Mouse (Mus musculus): ENCODE measurements around the gene Atp6v1e1. TPM values are rescaled to one million over a fixed set of nuclear protein-coding genes. Genes with fewer than 3 reads are reported as not detected.
A peak's percentile ranks its signal among the peaks of the same experiment; 100 is the strongest.
"Not testable (repeated sequence)": the region's sequence is repeated elsewhere in the genome, so short reads cannot be mapped to it uniquely, and the experiment has no call there.

Atp6v1e1 gene
- polyA plus RNA-seq, 1 experiment from 2014 or later, result 125 TPM

DNA sequence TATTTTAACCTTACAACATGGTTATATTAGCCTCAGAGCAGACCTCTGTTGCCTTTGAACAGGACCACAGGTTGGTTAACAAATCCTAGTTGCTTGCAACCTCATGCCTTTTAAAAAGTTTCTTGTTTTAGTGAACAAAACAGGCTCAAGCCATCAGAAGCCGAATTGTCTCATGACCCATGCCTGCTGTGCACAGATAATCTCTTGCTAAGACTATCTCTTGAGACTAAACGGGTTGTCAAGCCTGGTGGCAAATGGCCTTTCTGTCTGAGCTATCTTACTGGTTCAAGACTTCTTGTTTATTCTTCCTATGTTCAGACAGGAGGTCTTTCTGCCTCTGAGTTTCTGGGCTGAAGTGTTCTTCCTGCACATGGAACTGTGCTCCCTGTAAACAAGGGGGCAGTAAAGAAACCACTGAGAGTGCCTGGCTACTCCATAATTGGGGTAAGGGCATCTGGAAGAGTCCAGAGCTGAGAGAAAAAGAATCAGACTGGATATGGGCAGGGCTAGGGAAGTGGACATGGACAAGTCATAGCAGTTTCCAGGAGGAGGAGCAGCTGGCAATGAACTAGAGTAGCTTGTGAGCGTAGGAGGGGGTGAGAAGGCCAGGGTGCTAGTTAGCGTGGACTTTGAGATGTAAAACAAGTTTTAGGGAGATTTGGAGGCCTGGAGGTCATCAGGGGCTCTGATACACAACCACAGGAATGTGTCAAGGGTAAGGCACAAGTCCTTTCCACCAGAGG, 8.4 kb upstream of the Atp6v1e1 start:
- 51% methylated on average over 4 of the region's 4 CpGs for WGBS
- Histone ChIP-seq H3K9ac (replicated peaks; ENCODE audit: low read depth, low read length) (no peak overlapping the region), H3K9me3 (ENCODE audit: control insufficient read depth, low read depth, low read length) (no peaks in the 10 kb centered on the region), H3K4me2 (replicated peaks; ENCODE audit: low read depth, low read length) (no peak overlapping the region), H3K27me3 (ENCODE audit: control insufficient read depth, insufficient read depth, low read length) (no peaks in the 10 kb centered on the region), H3K27ac (ENCODE audit: low read length) (no peak overlapping the region), H3K36me3 (ENCODE audit: control insufficient read depth, insufficient read depth, low read length) (no peaks in the 10 kb centered on the region), H3K4me1 (ENCODE audit: control insufficient read depth, insufficient read depth, low read length) (no peaks in the 10 kb centered on the region), H3K4me3 (ENCODE audit: low read depth, low read length) (no peak overlapping the region)
- no peak for ATAC-seq (ENCODE audit: insufficient number of reproducible peaks, insufficient read depth, low FRiP score, low read depth)

- Histone ChIP-seq H3K27ac (ENCODE audit: low read length) (no peak overlapping the region), H3K36me3 (ENCODE audit: control insufficient read depth, insufficient read depth, low read length) (no peaks in the 10 kb centered on the region), H3K4me2 (replicated peaks; ENCODE audit: low read depth, low read length) (no peak overlapping the region), H3K27me3 (ENCODE audit: control insufficient read depth, insufficient read depth, low read length) (no peaks in the 10 kb centered on the region), H3K9me3 (ENCODE audit: control insufficient read depth, low read depth, low read length) (no peaks in the 10 kb centered on the region), H3K9ac (replicated peaks; ENCODE audit: low read depth, low read length) (no peak overlapping the region), H3K4me1 (ENCODE audit: control insufficient read depth, insufficient read depth, low read length) (no peaks in the 10 kb centered on the region), H3K4me3 (ENCODE audit: low read depth, low read length) (no peak overlapping the region)
- 70% methylated on average over 1 of the region's 1 CpGs for WGBS
- no peak for ATAC-seq (ENCODE audit: insufficient number of reproducible peaks, insufficient read depth, low FRiP score, low read depth)
Observed at GRCm38 (mm10) chr6:120830056-120830455, 7.5 kb upstream of the Atp6v1e1 start.

DNA sequence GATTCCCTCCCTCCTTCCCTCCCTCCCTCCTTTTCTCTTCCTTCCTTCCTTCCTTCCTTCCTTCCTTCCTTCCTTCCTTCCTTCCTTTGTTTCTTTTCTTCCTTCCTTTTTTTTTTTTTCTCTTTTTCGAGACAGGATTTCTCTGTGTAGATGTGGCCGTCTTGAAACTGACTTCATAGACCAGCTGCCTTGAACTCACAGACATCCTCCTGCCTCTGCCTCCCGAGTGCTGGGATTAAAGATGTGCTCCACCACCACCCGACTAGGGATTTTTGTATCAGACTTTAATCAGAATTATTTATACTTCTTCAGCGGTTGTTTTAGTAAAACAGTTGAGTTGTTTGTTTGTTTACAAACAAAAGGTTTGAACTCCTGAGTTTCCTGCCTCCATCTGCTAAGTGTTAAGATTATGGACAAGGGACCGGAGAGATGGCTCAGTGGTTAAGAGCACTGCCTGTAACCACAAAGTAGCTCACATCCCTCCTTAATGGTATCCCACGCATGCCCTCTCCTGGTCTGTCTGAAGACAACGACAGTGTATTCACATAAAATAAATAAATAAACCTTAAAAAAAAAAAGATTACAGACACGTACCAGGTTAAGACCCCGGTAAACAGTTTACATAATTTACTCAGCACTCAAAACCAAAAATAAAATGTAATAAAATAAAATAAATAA, 483 bp upstream of the Atp6v1e1 start:
- no peaks in the 10 kb centered on the region for H3K9me3 ChIP-seq (ENCODE audit: control insufficient read depth, low read depth, low read length)
- no peak for ATAC-seq (ENCODE audit: insufficient number of reproducible peaks, insufficient read depth, low FRiP score, low read depth)
- no peaks in the 10 kb centered on the region for H3K27me3 ChIP-seq (ENCODE audit: control insufficient read depth, insufficient read depth, low read length)
- peaks cover 7% of the 10 kb centered on the region; the same call in 1 of the 2 replicates for H3K36me3 ChIP-seq (ENCODE audit: control insufficient read depth, insufficient read depth, low read length)
- H3K4me2 ChIP-seq (replicated peaks; ENCODE audit: low read depth, low read length), result 0 out of 2 replicates have a peak overlapping the region, but pooled peaks have one; percentile 29
- H3K4me1 ChIP-seq (ENCODE audit: control insufficient read depth, insufficient read depth, low read length), result peaks cover 7% of the 10 kb centered on the region; the same call in 1 of the 2 replicates
- H3K27ac ChIP-seq (ENCODE audit: low read length), result peak overlapping the region; percentile 21; the same call in 1 of the 2 replicates
- 67% methylated on average over 10 of the region's 10 CpGs for WGBS
- H3K9ac ChIP-seq (replicated peaks; ENCODE audit: low read depth, low read length), result no peak overlapping the region
- H3K4me3 ChIP-seq (ENCODE audit: low read depth, low read length), result peak overlapping the region; percentile 91

DNA sequence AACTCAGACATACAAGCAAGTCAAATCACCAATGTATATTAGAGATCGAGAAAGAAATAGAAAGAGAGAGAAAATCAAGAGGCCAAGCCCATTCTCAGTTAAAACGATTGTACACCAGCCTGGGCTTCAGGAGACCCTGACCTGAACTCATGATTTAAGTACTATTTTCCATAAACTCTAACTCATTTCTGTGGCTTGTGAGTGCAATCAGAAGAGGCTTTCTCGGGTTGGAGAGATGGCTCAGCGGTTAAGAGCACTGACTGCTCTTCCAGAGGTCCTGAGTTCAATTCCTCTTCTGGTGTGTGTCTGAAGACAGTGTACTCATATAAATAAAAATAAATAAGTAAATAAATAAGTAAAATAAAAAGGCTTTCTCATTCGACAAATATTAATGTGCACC, 878 bp downstream of the Atp6v1e1 start:
- Histone ChIP-seq H3K36me3 (ENCODE audit: control insufficient read depth, insufficient read depth, low read length) (peaks cover 16% of the 10 kb centered on the region), H3K27me3 (ENCODE audit: control insufficient read depth, insufficient read depth, low read length) (no peaks in the 10 kb centered on the region), H3K9ac (replicated peaks; ENCODE audit: low read depth, low read length) (peak overlapping the region; percentile 54), H3K4me3 (ENCODE audit: low read depth, low read length) (peak overlapping the region; percentile 91), H3K4me2 (replicated peaks; ENCODE audit: low read depth, low read length) (peak overlapping the region; percentile 63), H3K27ac (ENCODE audit: low read length) (peak overlapping the region; percentile 90; the same call in 1 of the 2 replicates), H3K9me3 (ENCODE audit: control insufficient read depth, low read depth, low read length) (no peaks in the 10 kb centered on the region), H3K4me1 (ENCODE audit: control insufficient read depth, insufficient read depth, low read length) (peaks cover 7% of the 10 kb centered on the region; the same call in 1 of the 2 replicates)
- ATAC-seq (ENCODE audit: insufficient number of reproducible peaks, insufficient read depth, low FRiP score, low read depth), result no peak
- WGBS, result 47% methylated on average over 5 of the region's 5 CpGs

DNA sequence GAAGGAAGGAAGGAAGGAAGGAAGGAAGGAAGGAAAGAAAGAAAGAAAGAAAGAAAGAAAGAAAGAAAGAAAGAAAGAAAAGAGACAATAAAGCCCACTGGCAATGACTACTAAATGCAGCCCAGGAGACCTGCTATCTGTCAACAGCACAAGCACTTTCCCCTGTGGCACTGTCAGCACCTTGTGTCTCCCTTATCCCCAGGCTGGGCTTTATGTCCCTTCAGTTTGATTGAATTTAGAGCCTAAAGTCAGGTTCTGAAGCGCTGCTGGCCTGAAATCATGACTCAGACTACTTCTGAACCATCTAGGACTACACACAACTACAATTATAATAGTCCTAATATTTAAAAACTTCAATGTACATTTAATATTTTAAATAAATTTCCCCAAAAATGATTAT, 1.7 kb downstream of the Atp6v1e1 start:
- H3K36me3 ChIP-seq (ENCODE audit: control insufficient read depth, insufficient read depth, low read length), result peaks cover 16% of the 10 kb centered on the region
- 86% methylated on average over 1 of the region's 1 CpGs for WGBS
- no peak overlapping the region; the same call in 1 of the 2 replicates for H3K4me3 ChIP-seq (ENCODE audit: low read depth, low read length)
- no peak for ATAC-seq (ENCODE audit: insufficient number of reproducible peaks, insufficient read depth, low FRiP score, low read depth)
- H3K9me3 ChIP-seq (ENCODE audit: control insufficient read depth, low read depth, low read length), result no peaks in the 10 kb centered on the region
- H3K27me3 ChIP-seq (ENCODE audit: control insufficient read depth, insufficient read depth, low read length), result no peaks in the 10 kb centered on the region
- no peak overlapping the region for H3K9ac ChIP-seq (replicated peaks; ENCODE audit: low read depth, low read length)
- no peak overlapping the region for H3K27ac ChIP-seq (ENCODE audit: low read length)
- peak overlapping the region; percentile 63; the same call in 1 of the 2 replicates for H3K4me2 ChIP-seq (replicated peaks; ENCODE audit: low read depth, low read length)
- peaks cover 7% of the 10 kb centered on the region; the same call in 1 of the 2 replicates for H3K4me1 ChIP-seq (ENCODE audit: control insufficient read depth, insufficient read depth, low read length)

DNA sequence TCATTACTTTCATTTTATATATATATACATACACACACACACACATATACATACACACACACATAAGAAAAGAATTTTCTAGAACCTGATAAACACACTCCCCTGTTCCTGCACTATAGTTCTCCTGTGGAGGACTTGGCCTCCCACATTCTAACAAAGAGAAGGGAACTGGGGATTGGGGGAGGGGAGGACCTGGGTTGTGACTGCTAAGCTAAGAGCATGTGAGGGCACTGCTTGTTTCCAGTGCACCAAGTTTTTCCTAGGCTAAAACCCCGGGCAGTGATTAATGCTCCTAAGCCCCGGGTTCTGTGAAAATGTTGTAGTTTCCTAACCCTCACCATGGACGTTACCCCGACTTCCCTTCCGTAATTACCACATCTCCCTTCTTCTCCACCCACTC, 2.4 kb downstream of the Atp6v1e1 start:
- H3K27ac ChIP-seq (ENCODE audit: low read length), result no peak overlapping the region
- H3K36me3 ChIP-seq (ENCODE audit: control insufficient read depth, insufficient read depth, low read length), result peaks cover 16% of the 10 kb centered on the region
- H3K27me3 ChIP-seq (ENCODE audit: control insufficient read depth, insufficient read depth, low read length), result no peaks in the 10 kb centered on the region
- H3K9ac ChIP-seq (replicated peaks; ENCODE audit: low read depth, low read length), result no peak overlapping the region
- 80% methylated on average over 5 of the region's 5 CpGs for WGBS
- no peak overlapping the region for H3K4me2 ChIP-seq (replicated peaks; ENCODE audit: low read depth, low read length)
- no peaks in the 10 kb centered on the region for H3K9me3 ChIP-seq (ENCODE audit: control insufficient read depth, low read depth, low read length)
- H3K4me3 ChIP-seq (ENCODE audit: low read depth, low read length), result no peak overlapping the region
- ATAC-seq (ENCODE audit: insufficient number of reproducible peaks, insufficient read depth, low FRiP score, low read depth), result no peak
- H3K4me1 ChIP-seq (ENCODE audit: control insufficient read depth, insufficient read depth, low read length), result peaks cover 7% of the 10 kb centered on the region; the same call in 1 of the 2 replicates

DNA sequence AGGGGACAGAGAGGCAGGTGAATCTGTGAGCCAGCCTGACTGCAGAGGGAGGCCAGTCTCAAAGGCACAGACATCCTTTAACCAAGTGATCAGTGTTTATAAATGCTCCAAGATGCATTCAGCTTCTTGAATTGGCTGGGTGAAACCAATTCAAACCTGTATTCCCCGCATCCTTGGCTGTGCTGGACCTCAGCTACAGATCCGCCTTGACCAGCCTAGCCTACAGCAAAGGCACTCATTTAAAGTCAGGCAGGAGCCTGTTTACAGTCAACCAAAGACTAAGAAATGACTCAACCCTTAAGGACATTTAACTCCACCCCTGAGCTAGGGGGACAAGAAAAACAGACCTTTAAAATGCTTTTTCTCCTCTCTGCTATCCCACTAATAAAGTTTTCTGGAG, 3.3 kb downstream of the Atp6v1e1 start:
- WGBS, result 94% methylated on average over 2 of the region's 2 CpGs
- H3K9me3 ChIP-seq (ENCODE audit: control insufficient read depth, low read depth, low read length), result no peaks in the 10 kb centered on the region
- peaks cover 16% of the 10 kb centered on the region for H3K36me3 ChIP-seq (ENCODE audit: control insufficient read depth, insufficient read depth, low read length)
- H3K27ac ChIP-seq (ENCODE audit: low read length), result no peak overlapping the region
- H3K4me2 ChIP-seq (replicated peaks; ENCODE audit: low read depth, low read length), result no peak overlapping the region
- H3K4me3 ChIP-seq (ENCODE audit: low read depth, low read length), result no peak overlapping the region
- ATAC-seq (ENCODE audit: insufficient number of reproducible peaks, insufficient read depth, low FRiP score, low read depth), result no peak
- H3K27me3 ChIP-seq (ENCODE audit: control insufficient read depth, insufficient read depth, low read length), result no peaks in the 10 kb centered on the region
- H3K9ac ChIP-seq (replicated peaks; ENCODE audit: low read depth, low read length), result no peak overlapping the region
- H3K4me1 ChIP-seq (ENCODE audit: control insufficient read depth, insufficient read depth, low read length), result peaks cover 7% of the 10 kb centered on the region; the same call in 1 of the 2 replicates

DNA sequence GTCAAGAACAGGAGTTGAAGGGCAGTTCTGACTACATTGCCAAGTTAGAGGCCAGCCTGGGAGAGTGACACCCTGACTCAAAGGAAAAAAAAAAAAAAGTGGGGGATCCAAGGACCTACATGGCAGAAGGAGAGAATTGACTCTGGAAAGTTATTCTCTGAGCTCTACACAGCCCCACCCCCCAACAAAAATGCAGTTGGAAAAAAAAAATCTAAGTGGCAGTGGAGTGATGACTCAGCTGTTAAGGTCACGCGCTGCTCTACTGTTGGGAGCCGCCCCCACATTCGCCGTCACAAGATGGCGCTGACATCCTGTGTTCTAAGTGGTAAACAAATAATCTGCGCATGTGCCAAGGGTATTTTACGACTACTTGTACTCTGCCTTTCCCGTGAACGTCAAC, 10.6 kb downstream of the Atp6v1e1 start:
- 96% methylated on average over 7 of the region's 10 CpGs for WGBS
- H3K27ac ChIP-seq (ENCODE audit: low read length); H3K4me1 ChIP-seq (ENCODE audit: control insufficient read depth, insufficient read depth, low read length); H3K27me3 ChIP-seq (ENCODE audit: control insufficient read depth, insufficient read depth, low read length); H3K9me3 ChIP-seq (ENCODE audit: control insufficient read depth, low read depth, low read length); H3K4me3 ChIP-seq (ENCODE audit: low read depth, low read length); H3K9ac ChIP-seq (replicated peaks; ENCODE audit: low read depth, low read length); H3K4me2 ChIP-seq (replicated peaks; ENCODE audit: low read depth, low read length); ATAC-seq (ENCODE audit: insufficient number of reproducible peaks, insufficient read depth, low FRiP score, low read depth): not testable (repeated sequence)
- H3K36me3 ChIP-seq (ENCODE audit: control insufficient read depth, insufficient read depth, low read length), result peaks cover 18% of the 10 kb centered on the region

All from stomach, embryonic 14.5 days (tissue).